Mouse (Mus musculus): ENCODE measurements around the gene Pbx4.

- TF ChIP-seq POLR2A (IDR thresholded peaks at IDR 0.05; ENCODE audit: borderline replicate concordance, insufficient read depth, low read length): no peak
- no peak for TF ChIP-seq CTCF (IDR thresholded peaks at IDR 0.05; ENCODE audit: borderline replicate concordance, insufficient read depth, low read depth, low read length)
These were observed 10.3 kb upstream of the Pbx4 start for GRCm38 (mm10) chr8:69821971-69822385.

All from cerebellum, adult 2 months (tissue).